10 mouse cellular contexts compared by ENCODE assay signal in the genomic region with DNA sequence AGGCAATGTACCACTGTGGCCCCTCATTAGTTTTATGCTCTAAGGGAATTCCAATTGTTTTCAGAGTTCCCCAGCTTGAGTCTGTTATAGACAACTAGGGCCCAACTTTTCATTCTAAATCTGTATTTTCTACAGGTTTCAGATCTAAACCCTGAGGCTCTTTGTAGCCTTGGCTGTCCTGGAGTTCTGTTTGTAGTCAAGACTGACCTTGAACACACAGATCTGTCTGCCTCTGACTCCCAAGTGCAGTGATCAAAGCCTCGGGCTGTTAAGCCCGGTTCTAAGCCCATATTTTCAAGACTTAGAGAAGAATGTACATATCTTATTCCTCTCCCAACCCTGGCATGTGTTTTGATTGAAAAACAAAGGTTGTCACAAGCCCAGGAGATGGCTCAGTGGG. TPM values are rescaled to one million over a fixed set of nuclear protein-coding genes. Genes with fewer than 3 reads are reported as not detected.
DNase-seq lines count a peak whose midpoint lies in the region; ATAC-seq and TF ChIP-seq lines count a peak whose summit lies in the region.
"Had no signal": no experiment of that assay in that cellular context is flagged by ENCODE, and none has a peak within 500 bp of the region (broad histone marks: within the 10 kb centered on the region; RNA-seq: fewer than 3 reads in every experiment).

No protein-coding gene starts in this region.

- H3K4me3 ChIP-seq in hindbrain, embryonic 13.5 days, result no peak overlapping the region
- H3K4me3 ChIP-seq in hindbrain, embryonic 11.5 days (ENCODE audit: low read depth, low read length), result no peak overlapping the region
- H3K4me3 ChIP-seq in lung, postnatal 0 days (ENCODE audit: low read depth, low read length), result no peak overlapping the region
- H3K4me3 ChIP-seq in hindbrain, embryonic 15.5 days, result no peak overlapping the region; the same call in 1 of the 2 replicates
- no peak overlapping the region for H3K4me3 ChIP-seq in neural tube, embryonic 13.5 days

- H3K9ac ChIP-seq in hindbrain, embryonic 13.5 days, result peak overlapping the region; percentile 8; the same call in 1 of the 2 replicates
- no peak overlapping the region for H3K9ac ChIP-seq in hindbrain, embryonic 11.5 days (ENCODE audit: low read depth, low read length)
- no peak overlapping the region for H3K9ac ChIP-seq in lung, postnatal 0 days (replicated peaks; ENCODE audit: low read depth)
- no peak overlapping the region for H3K9ac ChIP-seq in hindbrain, embryonic 15.5 days
- H3K9ac ChIP-seq in neural tube, embryonic 13.5 days, result no peak overlapping the region

- no peak overlapping the region for H3K27ac ChIP-seq in hindbrain, embryonic 13.5 days
- H3K27ac ChIP-seq in hindbrain, embryonic 11.5 days (ENCODE audit: low read depth, low read length), result no peak overlapping the region
- no peak overlapping the region for H3K27ac ChIP-seq in lung, postnatal 0 days (ENCODE audit: low read length)
- H3K27ac ChIP-seq in hindbrain, embryonic 15.5 days (replicated peaks), result no peak overlapping the region
- H3K27ac ChIP-seq in neural tube, embryonic 13.5 days (replicated peaks), result no peak overlapping the region

- H3K9me3 ChIP-seq in hindbrain, embryonic 13.5 days, result no peaks in the 10 kb centered on the region
- no peaks in the 10 kb centered on the region for H3K9me3 ChIP-seq in hindbrain, embryonic 11.5 days (ENCODE audit: control insufficient read depth, low read length)
- H3K9me3 ChIP-seq in lung, postnatal 0 days (ENCODE audit: low read length), result no peaks in the 10 kb centered on the region
- no peaks in the 10 kb centered on the region for H3K9me3 ChIP-seq in hindbrain, embryonic 15.5 days
- no peaks in the 10 kb centered on the region for H3K9me3 ChIP-seq in neural tube, embryonic 13.5 days

- H3K4me1 ChIP-seq in hindbrain, embryonic 13.5 days (replicated peaks), result peaks cover 21% of the 10 kb centered on the region
- peaks cover 6% of the 10 kb centered on the region; the same call in 1 of the 2 replicates for H3K4me1 ChIP-seq in hindbrain, embryonic 11.5 days (replicated peaks; ENCODE audit: control insufficient read depth, insufficient read depth, low read length)
- peaks cover 6% of the 10 kb centered on the region; the same call in 1 of the 2 replicates for H3K4me1 ChIP-seq in lung, postnatal 0 days (ENCODE audit: insufficient read depth, low read depth, low read length)
- H3K4me1 ChIP-seq in hindbrain, embryonic 15.5 days (replicated peaks), result peaks cover 21% of the 10 kb centered on the region
- H3K4me1 ChIP-seq in neural tube, embryonic 13.5 days (replicated peaks), result peaks cover 23% of the 10 kb centered on the region

- no peak for DNase-seq in hindbrain, embryonic 11.5 days (ENCODE audit: low spot score)
- no peak for DNase-seq in lung, postnatal 0 days (ENCODE audit: low spot score)
- DNase-seq in lung, postnatal 14 days, result no peak
- no peak for DNase-seq in spleen, postnatal 14 days (ENCODE audit: low spot score in 2 of 2)
- DNase-seq in layer of hippocampus, adult 9-11 months, result no peak
- DNase-seq: cerebellum, adult 8-10 months had no signal

- no peaks in the 10 kb centered on the region for H3K27me3 ChIP-seq in hindbrain, embryonic 13.5 days
- no peaks in the 10 kb centered on the region for H3K27me3 ChIP-seq in hindbrain, embryonic 11.5 days (ENCODE audit: control insufficient read depth, insufficient read depth, low read length)
- H3K27me3 ChIP-seq in lung, postnatal 0 days (replicated peaks; ENCODE audit: insufficient read depth, low read length), result no peaks in the 10 kb centered on the region
- no peaks in the 10 kb centered on the region for H3K27me3 ChIP-seq in hindbrain, embryonic 15.5 days
- H3K27me3 ChIP-seq in neural tube, embryonic 13.5 days, result 0 out of 2 replicates have a peak, but pooled peaks cover 3% of the 10 kb centered on the region

- peaks cover 14% of the 10 kb centered on the region for H3K36me3 ChIP-seq in hindbrain, embryonic 13.5 days
- H3K36me3 ChIP-seq in hindbrain, embryonic 11.5 days (ENCODE audit: control insufficient read depth, insufficient read depth, low read length), result no peaks in the 10 kb centered on the region
- H3K36me3 ChIP-seq in lung, postnatal 0 days (ENCODE audit: insufficient read depth, low read length), result peaks cover under 1% of the 10 kb centered on the region; the same call in 1 of the 2 replicates
- H3K36me3 ChIP-seq in hindbrain, embryonic 15.5 days, result 0 out of 2 replicates have a peak, but pooled peaks cover 6% of the 10 kb centered on the region
- H3K36me3 ChIP-seq in neural tube, embryonic 13.5 days, result peaks cover 14% of the 10 kb centered on the region

- ATAC-seq in hindbrain, embryonic 13.5 days (ENCODE audit: low FRiP score), result no peak
- ATAC-seq in hindbrain, embryonic 11.5 days (ENCODE audit: low FRiP score), result no peak
- ATAC-seq in lung, postnatal 0 days, result no peak
- no peak for ATAC-seq in hindbrain, embryonic 15.5 days (ENCODE audit: low FRiP score, low read depth)
- ATAC-seq in neural tube, embryonic 13.5 days (ENCODE audit: low read depth), result no peak

- TF ChIP-seq EP300 in lung, postnatal 0 days (IDR thresholded peaks at IDR 0.05), result no peak

- TF ChIP-seq CTCF in lung, postnatal 0 days (IDR thresholded peaks at IDR 0.05), result no peak

- 93% methylated on average over 2 of the region's 2 CpGs for WGBS in hindbrain, embryonic 13.5 days
- WGBS in hindbrain, embryonic 11.5 days, result 92% methylated on average over 2 of the region's 2 CpGs
- WGBS in lung, postnatal 0 days, result 74% methylated on average over 2 of the region's 2 CpGs
- WGBS in hindbrain, embryonic 15.5 days, result 98% methylated on average over 2 of the region's 2 CpGs
- whole genome bisulfite sequencing in neural tube, embryonic 13.5 days, result 87% methylated on average over 2 of the region's 2 CpGs

- peak overlapping the region; percentile 85 for H3K4me2 ChIP-seq in hindbrain, embryonic 13.5 days
- no peak overlapping the region for H3K4me2 ChIP-seq in hindbrain, embryonic 11.5 days (replicated peaks; ENCODE audit: low read depth, low read length)
- peak overlapping the region; percentile 98; the same call in 1 of the 2 replicates for H3K4me2 ChIP-seq in lung, postnatal 0 days (replicated peaks; ENCODE audit: low read depth, low read length)
- peak overlapping the region; percentile 94 for H3K4me2 ChIP-seq in hindbrain, embryonic 15.5 days
- H3K4me2 ChIP-seq in neural tube, embryonic 13.5 days, result peak overlapping the region; percentile 92

RNA-seq across cellular contexts. Expression of gene Fam214a, which starts 1.7 kb away (rescaled TPM):
- polyA plus RNA-seq in hindbrain, embryonic 13.5 days (2015; fragmentation: Nextera tagmentation; extraction: Ambion mirVana), result 27.0 and 30.2 TPM in 2 replicates
- 17.9 and 18.7 TPM in 2 replicates for polyA plus RNA-seq in hindbrain, embryonic 11.5 days (2014; fragmentation: Nextera tagmentation; extraction: Ambion mirVana)
- polyA plus RNA-seq in lung, postnatal 0 days (2015; fragmentation: Nextera tagmentation; extraction: Ambion mirVana), result 10.5 and 12.8 TPM in 2 replicates
- 22.7 and 23.6 TPM in 2 replicates for polyA plus RNA-seq in hindbrain, embryonic 15.5 days (2015; fragmentation: Nextera tagmentation; extraction: Ambion mirVana)
- polyA plus RNA-seq in neural tube, embryonic 13.5 days (2015; fragmentation: Nextera tagmentation; extraction: Ambion mirVana), result 24.8 and 27.0 TPM in 2 replicates
- polyA plus RNA-seq: erythroblast, embryonic 14.5 days had no signal
